Mouse (Mus musculus): ENCODE data around the gene Sqstm1. TPM values are rescaled to one million over a fixed set of nuclear protein-coding genes. Genes with fewer than 3 reads are reported as not detected.
"Not testable (repeated sequence)": the region's sequence is repeated elsewhere in the genome, so short reads cannot be mapped to it uniquely, and the experiment has no call there.

Sqstm1 gene
- total RNA-seq, 2 experiments from 2014 or later = 376 to 655 TPM

DNA sequence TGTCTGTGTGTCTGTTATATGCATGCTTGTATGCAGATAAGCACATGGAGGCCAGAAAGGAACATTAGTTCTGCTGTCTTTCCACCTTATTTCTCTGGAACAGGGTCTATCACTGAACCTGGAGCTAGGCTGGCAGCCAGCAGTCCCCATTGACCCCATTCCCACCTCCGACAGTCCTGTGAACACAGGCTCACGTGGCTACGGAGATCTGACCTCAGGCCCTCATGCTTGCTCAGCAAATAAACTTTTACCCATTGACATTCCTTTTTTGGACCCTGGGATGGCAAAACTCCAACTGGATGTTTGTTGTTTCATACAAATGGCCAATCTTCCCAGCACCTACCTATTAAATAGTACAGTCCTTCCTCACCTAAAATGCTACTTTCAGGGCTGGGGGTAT lies 34.3 kb downstream of the Sqstm1 start:
- H3K4me3 ChIP-seq = no peak overlapping the region
- intact Hi-C loops (cut with DNase I) = no loop called here
- DNase-seq = no peak
- no peak for TF ChIP-seq CTCF (IDR thresholded peaks at IDR 0.05)
- no peak overlapping the region for H3K27ac ChIP-seq

- DNase-seq = peak; percentile 99
- Histone ChIP-seq H3K27ac (peak overlapping the region; percentile 89), H3K4me3 (peak overlapping the region; percentile 89)
- no peak for TF ChIP-seq CTCF (IDR thresholded peaks at IDR 0.05)
- intact Hi-C loops (cut with DNase I) = loop anchor here (2.0 kb wide), 2 partner anchors 36 to 44 kb away; partner anchors contain the start of genes Mgat4b, Sqstm1 and Tbc1d9b
Measured at GRCm38 (mm10) chr11:50174730-50175187, 35.9 kb downstream of the Sqstm1 start.

DNA sequence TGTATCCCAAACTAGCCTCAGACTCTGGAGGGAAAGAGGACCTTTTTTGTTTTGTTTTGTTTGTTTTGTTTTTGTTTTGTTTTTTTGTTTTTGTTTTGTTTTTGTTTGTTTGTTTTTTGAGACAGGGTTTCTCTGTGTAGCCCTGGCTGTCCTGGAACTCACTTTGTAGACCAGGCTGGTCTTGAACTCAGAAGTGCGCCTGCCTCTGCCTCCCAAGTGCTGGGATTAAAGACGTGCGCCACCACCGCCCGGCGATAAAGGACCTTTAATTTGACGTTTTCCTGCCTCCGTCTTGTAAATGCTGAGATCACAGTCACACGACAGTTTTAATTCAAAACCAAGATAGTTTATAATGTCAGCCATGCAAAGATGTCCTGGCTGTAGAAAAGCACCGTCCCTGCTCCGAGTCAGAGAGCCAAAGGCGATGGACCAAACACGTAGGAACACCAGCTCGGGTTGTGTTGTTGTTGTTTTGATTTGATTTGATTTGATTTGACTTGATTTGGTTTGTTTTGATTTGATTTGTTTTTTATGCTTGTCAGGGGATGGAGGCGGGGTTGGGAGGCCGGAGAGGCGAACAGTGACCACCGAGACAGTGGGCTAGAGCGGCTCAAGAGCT lies 36.4 kb downstream of the Sqstm1 start, which contains the start of gene Mrnip:
Gene Mrnip, plus strand, starts transcription at position 334 of the 619 bp plus-strand sequence.
- H3K27ac ChIP-seq = peak within 1 kb of the TSS; percentile 89
- intact Hi-C loops (cut with DNase I) = loop anchor here (2.0 kb wide), 2 partner anchors 37 to 43 kb away; partner anchors contain the start of genes Mgat4b, Sqstm1 and Tbc1d9b
- H3K4me3 ChIP-seq = peak within 1 kb of the TSS; percentile 89
- not testable (repeated sequence) for DNase-seq

DNA sequence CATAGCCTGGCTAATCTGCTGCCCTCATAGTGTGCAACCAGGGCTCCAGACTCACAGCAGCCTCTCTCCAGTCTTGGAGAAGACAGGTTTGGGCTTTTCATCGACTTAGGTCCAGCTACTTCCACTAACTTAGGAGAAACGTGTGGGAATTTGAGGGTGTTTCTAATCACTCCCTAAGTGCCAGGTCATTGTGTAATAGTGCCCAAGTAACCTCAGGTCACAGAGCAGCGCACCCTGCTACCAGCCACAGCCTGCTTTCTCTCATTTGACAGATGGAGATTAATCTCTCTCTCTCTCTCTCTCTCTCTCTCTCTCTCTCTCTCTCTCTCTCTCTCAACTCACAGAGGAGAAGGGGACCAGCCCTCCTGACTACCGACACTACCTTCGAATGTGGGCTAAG lies 42.3 kb downstream of the Sqstm1 start:
- Histone ChIP-seq H3K4me3 (no peak overlapping the region), H3K27ac (no peak overlapping the region)
- DNase-seq = no peak
- TF ChIP-seq CTCF (IDR thresholded peaks at IDR 0.05) = no peak
- intact Hi-C loops (cut with DNase I) = loop anchor here (10.0 kb wide), 1 partner anchor 196 kb away; no protein-coding TSS in a partner anchor

- H3K4me3 ChIP-seq = no peak overlapping the region
- intact Hi-C loops (cut with DNase I) = loop anchor here (10.0 kb wide), 1 partner anchor 202 kb away; no protein-coding TSS in a partner anchor
- no peak for DNase-seq
- no peak for TF ChIP-seq CTCF (IDR thresholded peaks at IDR 0.05)
- H3K27ac ChIP-seq = peak overlapping the region; percentile 50
Measured at GRCm38 (mm10) chr11:50162338-50163050, 48.1 kb downstream of the Sqstm1 start.

DNA sequence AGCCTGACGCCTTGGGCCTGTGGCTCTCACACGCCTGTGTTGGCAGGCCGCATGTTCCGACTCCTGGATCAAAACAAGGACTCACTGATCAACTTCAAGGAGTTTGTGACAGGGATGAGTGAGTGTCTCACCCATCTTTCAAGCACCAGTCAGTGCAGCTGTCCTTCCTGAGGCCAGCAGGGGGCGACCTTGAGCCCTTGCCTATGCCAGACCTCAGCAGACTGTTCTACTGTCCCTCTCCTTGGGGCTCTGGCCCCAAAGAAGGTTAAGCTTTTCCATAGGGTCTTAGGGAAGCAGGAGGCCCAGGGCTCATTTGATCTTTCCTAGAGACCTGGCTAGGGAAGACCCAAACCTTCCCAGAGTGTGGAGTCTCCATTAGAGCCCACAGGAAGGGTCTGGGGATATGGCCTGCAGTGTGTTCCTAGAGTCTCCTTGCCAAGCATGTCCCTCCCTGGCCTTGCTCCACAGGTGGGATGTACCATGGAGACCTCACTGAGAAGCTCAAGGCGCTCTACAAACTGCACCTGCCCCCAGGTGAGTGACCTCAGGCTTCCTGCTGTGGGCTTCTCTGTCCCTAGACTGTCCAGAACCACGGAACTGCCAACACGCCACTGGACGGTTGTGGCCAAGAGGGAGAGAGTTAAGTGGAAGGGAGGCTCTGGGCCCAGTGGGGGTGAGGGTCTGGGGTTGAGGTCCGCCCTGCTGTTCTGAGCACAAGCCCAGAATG lies 48.9 kb downstream of the Sqstm1 start:
- Histone ChIP-seq H3K4me3 (no peak overlapping the region), H3K27ac (peak overlapping the region; percentile 50)
- peak; percentile 90 for TF ChIP-seq CTCF (IDR thresholded peaks at IDR 0.05)
- intact Hi-C loops (cut with DNase I) = loop anchor here (1.0 to 10.0 kb wide), 2 partner anchors 70 to 203 kb away; no protein-coding TSS in a partner anchor
- DNase-seq = peak; percentile 69

GRCm38 (mm10) chr11:50159347-50159746 lies 51.3 kb downstream of the Sqstm1 start:
- intact Hi-C loops (cut with DNase I) = no loop called here
- Histone ChIP-seq H3K4me3 (no peak overlapping the region), H3K27ac (no peak overlapping the region)
- TF ChIP-seq CTCF (IDR thresholded peaks at IDR 0.05) = no peak
- DNase-seq = no peak

DNA sequence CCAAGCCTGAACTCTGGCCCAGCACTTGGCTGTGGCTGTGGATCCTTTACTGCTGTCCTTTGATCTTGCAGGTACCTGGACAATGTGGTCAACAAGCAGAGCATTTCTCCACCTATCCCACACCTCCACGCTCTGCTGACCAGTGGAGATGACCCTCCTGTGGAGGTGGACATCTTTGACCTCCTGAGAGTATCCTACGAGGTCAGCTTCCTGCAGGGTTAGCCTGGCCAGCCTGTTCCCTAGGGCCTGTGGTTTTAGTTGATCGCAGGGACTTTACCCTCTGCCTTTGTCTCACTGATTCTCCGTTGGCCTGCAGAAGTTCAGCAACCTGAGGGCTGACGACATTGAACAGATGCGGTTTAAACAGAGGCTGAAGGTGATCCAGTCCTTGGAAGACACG lies 52.3 kb downstream of the Sqstm1 start:
- no peak overlapping the region for H3K27ac ChIP-seq
- no peak for TF ChIP-seq CTCF (IDR thresholded peaks at IDR 0.05)
- no peak for DNase-seq
- H3K4me3 ChIP-seq = no peak overlapping the region
- intact Hi-C loops (cut with DNase I) = no loop called here

GRCm38 (mm10) chr11:50156725-50157258 lies 53.8 kb downstream of the Sqstm1 start:
- no peak overlapping the region for H3K27ac ChIP-seq
- intact Hi-C loops (cut with DNase I) = no loop called here
- no peak overlapping the region for H3K4me3 ChIP-seq
- DNase-seq = no peak
- TF ChIP-seq CTCF (IDR thresholded peaks at IDR 0.05) = no peak

DNA sequence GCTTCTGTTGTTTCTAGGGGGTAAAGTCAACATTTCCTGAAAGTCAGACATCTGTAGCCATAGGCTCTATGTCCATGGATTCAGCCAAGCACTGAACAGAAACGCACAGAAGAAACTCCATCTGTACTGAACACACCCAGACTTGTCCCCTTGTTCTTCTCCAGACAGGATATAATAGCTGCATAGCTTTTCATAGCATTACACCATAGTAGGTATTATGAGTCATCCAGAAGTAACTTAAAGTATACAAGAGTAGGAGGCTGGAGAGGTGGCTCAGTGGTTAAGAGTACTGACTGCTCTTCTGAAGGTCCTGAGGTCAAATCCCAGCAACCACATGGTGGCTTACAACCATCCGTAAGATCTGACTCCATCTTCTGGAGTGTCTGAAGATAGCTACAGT lies 54.8 kb downstream of the Sqstm1 start:
- intact Hi-C loops (cut with DNase I) = no loop called here
- Histone ChIP-seq H3K27ac (no peak overlapping the region), H3K4me3 (no peak overlapping the region)
- no peak for DNase-seq
- no peak for TF ChIP-seq CTCF (IDR thresholded peaks at IDR 0.05)

DNA sequence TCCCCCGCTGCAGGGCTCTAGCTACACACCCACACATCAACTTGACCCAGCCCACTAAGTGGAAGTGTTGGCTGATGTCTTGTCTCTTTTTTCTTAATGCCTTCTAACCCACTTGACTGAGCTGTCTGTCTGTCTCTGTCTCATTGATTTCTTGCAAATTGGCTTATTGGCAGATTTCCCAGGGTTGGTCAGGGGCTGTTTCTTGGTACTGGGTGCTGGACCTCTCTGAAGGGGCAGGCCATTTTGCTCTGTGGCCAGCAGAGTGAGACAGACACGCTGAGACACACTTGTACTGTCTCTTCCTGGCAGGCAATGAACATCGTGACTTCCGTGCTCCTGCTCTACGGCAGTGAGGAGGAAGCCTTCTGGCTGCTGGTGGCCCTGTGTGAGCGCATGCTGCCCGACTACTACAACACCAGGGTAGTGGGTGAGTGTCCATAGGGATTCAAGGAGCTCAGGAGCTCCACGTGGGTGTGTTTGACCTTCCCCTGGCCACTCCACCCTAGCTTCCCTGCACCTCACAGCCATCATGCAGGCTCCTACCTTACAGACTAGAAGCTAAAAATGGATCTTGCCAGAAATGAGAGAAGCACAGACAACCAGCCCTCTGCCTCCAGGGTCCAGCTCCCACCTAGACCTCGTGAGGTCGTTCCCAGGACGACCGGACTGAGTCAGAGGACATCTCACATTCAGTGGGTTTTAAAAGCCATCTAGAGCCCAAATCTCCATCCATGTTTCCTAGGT lies 55.7 kb downstream of the Sqstm1 start:
- DNase-seq = no peak

GRCm38 (mm10) chr11:50154166-50154565 lies 56.5 kb downstream of the Sqstm1 start:
- Histone ChIP-seq H3K27ac (no peak overlapping the region), H3K4me3 (no peak overlapping the region)
- DNase-seq = no peak
- intact Hi-C loops (cut with DNase I) = no loop called here
- TF ChIP-seq CTCF (IDR thresholded peaks at IDR 0.05) = no peak

More for the DNA sequence above, 55.7 kb downstream of the Sqstm1 start:
- H3K27ac ChIP-seq = no peak overlapping the region
- no peak overlapping the region for H3K4me3 ChIP-seq
- intact Hi-C loops (cut with DNase I) = no loop called here
- TF ChIP-seq CTCF (IDR thresholded peaks at IDR 0.05) = no peak

Measured in gastrocnemius, adult 2 months (tissue).